Mouse (Mus musculus): ENCODE measurements around the gene Cyp2u1.

Cyp2u1 gene

DNA sequence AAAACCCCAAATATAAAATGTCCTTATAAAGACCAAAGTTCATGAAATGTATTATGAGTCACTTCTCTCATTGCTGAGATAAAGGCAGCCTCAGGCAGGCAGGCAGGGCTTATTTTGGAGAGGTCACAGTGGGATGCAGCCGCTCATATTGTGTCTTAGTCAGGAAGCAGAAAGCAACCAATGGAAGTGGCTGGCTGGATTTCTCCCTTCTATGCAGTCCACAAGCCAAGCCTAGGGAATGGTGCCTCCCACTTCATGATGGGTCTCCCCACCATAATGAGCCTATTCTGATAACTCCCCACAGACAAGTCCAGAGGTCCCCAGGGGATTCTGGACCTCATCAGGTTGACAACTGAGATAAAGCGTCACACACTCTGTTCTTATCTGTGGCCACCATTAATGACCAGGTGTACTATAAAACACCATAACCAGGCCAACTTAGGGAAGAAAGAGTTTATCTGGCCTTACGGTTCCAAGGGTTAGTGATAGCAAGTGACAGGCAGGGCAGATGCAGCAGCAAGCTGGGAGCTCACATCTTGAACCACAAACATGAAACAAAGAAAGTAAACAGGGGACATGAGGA, 47.5 kb downstream of the Cyp2u1 start:
- no peak for DNase-seq (ENCODE audit: low spot score)

DNA sequence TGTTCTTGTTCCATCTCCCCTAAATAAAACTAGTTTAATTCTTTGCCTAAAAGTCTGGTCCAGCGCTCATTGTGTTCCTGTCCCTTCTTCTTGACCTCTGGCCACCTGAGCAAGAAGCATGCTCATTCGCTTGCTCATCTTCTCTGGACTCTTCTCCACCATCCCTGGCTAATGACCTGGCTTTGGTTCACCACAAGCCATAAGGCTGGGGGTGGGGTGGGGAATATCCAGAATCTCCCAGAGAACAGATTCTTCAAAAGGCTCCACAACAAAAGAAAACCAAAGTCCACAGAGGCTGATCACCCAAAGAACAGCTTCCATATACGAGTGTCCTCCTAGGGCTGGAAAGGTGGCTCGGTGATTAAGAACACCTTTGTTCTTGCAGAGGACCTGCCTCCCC, 48.0 kb downstream of the Cyp2u1 start:
- DNase-seq (ENCODE audit: low spot score) = no peak

DNA sequence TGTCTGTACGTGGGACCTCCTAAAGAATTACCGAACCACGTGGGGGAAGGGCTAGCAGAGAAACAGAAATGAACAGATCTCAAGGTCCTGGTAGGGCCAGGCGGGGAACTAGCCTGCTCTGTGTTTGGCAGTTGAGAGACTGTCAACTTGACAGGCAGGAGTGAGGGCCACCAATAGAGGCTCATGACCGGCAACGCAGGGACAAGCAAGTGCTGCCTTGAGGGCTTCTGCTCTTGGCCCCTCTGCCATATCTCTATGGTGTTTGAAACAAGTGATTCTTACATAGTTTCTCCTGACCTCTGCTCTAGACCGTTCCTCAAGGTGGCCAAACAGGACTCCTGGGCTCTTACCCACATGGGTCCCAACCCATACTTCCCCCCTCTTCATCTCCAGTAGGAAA, 51.4 kb downstream of the Cyp2u1 start:
- DNase-seq (ENCODE audit: low spot score) = no peak

- DNase-seq (ENCODE audit: low spot score) = no peak
Observed at GRCm38 (mm10) chr3:131250978-131251377, 52.0 kb downstream of the Cyp2u1 start.

DNA sequence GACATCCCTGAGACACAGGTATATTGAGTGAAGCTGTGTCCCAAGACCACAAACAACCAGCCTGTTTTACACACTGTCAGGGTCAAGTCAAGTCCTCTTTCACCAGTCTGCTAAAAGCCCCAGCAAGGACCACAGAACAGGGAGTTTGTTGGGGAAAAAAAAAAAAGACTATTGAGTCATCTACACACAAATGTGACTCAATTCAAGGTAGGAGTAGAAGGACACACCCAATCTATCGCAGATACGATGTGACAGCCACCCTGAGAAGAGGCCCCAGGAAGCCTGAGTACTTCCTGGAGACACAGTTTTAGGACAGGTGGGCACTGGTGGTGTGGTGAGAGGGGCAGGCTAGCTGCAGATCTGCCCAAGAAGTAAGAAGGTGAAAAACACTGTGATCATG, 52.7 kb downstream of the Cyp2u1 start:
- no peak for DNase-seq (ENCODE audit: low spot score)

- DNase-seq (ENCODE audit: low spot score) = no peak
Observed at GRCm38 (mm10) chr3:131248444-131248843, 54.6 kb downstream of the Cyp2u1 start.

- DNase-seq (ENCODE audit: low spot score) = no peak
Observed at GRCm38 (mm10) chr3:131247851-131248250, 55.2 kb downstream of the Cyp2u1 start.

DNA sequence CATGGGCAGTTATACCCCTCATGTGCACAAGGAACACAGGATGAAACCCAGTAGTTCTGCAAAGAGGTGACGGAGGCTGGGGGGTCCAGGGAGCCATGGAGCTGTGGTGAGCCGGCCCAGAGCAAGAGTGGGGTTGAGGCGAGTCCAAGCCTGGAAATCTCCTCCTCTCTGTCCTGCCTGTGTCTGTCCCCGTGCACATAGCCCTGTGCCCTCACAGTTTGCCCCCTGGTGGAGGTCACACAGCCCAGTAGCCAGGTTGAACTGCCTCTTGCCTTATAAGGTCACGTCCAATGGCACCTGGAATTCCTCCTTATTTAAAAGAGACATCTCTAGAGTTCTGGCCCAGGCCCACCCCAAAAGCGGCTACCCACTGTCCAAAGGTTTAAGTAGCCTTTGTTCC, 55.6 kb downstream of the Cyp2u1 start:
- no peak for DNase-seq (ENCODE audit: low spot score)

DNA sequence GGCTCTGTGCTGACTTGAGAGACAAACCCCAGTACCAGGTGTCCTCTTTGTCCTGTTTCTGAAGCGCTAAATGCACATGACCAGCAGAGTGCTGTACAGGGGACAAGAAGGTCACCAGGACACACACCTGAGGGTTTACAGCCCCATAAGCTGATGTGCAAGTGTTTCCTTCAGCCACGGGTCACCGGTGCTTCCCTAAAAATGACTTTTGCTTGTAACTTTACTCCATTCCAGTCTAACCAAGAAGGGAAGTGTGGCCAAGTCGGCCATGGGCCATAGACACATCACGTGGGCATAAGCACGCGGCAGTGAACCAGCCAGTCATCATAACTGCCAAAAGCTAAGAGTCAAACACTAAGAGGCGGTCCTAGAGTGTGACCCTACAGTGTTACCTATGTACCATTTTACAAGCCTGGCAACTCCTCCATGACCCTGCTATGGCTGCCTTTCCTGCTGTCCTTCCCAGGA, 56.4 kb downstream of the Cyp2u1 start:
- DNase-seq (ENCODE audit: low spot score) = peak; percentile 30

DNA sequence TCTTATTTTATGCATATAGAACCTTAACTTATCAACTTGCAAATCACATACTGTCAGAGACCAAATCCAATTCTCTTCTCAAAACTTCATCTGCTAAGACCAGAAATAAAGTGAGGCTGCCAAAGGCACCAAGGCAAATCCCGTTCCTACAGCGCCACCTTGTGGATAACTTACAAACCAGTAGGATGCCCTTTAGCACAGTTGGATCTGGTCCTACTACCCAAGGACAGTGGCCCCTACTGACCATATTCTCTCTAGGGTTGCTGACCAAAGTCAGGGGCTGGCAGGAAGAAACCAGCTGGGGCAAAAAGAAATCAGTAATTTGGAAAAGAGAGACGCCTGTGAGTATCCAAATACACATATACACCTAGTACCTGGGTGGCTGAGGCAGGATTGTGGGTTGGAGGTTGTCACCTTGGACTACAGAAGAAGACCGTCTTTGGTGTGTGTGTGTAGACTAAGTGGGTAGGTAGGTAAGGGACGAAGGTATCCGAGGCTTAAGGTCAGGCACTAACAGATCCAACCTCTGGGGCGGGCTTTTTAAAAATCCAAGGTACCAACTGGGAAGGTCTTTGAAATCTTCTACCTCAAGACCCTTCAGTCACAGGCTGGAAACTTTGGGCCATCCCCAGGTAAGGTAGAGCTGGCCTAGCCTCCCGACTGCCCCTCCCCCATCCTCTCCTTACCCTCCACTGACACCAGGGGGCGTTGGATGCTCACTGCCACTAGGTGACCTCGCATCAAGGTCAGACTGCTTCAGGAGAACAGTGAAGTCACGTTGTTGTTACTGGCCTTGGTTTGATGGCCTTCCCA, 57.1 kb downstream of the Cyp2u1 start:
- peak; percentile 83 for DNase-seq (ENCODE audit: low spot score)

All from adipocyte (in vitro differentiated cells).